Mouse (Mus musculus) NIH3T3 (cell line): ENCODE data around the gene Larp4.
A peak's percentile ranks its signal among the peaks of the same experiment; 100 is the strongest.
"Not testable (repeated sequence)": the region's sequence is repeated elsewhere in the genome, so short reads cannot be mapped to it uniquely, and the experiment has no call there.

Experiments
- DNase-seq: peaks from one replicate; pipeline ENCODE4 v3.0.0-alpha.2; 2012; ENCODE audit warnings: low read depth

Gene Larp4

DNA sequence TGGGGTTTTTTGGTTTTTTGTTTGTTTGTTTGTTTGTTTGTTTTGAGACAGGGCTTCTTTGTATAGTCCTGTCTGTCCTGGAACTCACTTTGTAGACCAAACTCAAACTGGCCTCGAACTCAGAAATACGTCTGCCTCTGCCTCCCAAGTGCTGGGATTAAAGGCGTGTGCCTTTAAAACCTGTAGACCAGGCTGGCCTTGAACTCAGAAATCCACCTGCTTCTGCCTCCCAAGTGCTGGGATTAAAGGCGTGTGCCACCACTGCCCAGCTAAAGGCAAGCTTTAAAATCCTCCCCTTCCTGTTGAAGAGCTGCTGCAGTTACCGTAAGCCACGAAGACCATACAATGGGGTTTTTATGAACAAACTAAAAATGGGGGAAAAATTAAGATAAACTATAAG lies at the start of gene Larp4:
Gene Larp4, plus strand, starts transcription at position 301 of the 400 bp plus-strand sequence.
- DNase-seq, result not testable (repeated sequence)

DNA sequence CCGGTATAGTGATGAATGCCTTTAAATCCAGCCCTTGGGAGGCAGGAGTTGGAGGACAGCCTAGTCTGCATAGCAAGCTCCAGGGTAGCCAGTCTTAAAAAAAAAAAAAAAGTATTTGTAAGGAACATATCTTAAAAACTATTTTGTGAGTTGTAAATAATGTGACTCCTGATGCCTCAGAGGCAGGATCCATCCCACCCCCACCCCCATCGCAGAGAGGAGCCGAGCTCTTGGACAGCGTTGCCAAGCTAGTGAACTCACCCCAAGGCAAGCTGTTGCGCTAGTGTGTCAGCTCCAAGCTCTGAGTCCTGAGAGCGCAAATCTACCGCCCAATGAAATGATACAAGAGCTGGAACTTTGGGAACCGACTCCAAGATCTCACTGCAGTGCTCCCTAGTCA lies 38.6 kb upstream of the Larp4 start:
- DNase-seq, result peak; percentile 77

DNA sequence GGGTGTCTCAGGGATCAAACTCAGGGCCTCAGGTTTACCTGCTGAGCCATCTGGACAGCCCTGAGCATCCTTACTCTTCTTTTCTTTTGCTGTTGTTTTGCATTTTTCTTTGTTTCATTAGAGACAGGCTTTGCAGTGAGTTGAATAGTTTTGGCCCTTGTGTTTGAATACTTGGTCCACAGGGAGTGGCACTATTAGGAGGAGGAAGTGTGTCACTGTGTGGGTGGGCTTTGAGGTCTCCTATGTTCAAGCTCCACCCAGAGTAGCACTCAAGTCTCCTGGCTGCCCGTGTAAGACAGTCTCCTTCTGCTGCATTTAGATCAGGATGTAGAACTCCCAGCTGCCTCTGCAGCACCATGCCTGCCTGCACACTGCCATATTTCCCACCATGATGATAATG lies 35.4 kb upstream of the Larp4 start:
- DNase-seq, result no peak

DNA sequence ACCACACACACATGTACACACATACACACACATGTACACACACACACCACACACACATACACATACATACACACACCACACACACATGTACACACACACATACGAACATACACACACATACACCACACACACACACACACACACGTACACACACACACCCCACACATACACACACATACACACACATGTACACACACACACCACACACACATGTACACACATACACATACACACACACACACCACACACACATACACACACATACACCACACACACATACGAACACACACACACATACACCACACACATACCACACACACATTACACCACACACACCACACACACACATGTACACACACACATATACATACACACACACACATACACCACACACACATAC lies 33.2 kb upstream of the Larp4 start:
- no peak for DNase-seq

DNA sequence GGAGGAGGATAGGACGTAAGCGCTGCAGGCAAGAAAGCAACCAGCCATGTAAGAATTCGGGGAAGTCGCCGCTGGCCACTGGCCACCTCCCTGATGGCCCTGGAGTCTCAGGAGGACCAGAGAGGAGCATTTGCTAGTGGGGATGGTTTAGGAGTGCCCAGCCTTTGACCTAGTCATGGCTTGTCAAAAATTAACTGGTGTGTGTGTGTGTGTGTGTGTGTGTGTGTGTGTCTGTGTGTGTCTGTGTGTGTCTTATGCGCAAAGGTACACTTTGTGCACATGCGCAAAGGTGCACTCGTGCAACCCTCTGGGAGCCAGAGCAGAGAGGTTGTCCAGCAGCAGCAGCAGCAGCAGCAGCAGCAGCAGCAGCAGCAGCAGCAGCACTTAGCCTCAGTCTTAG lies 32.0 kb upstream of the Larp4 start:
- no peak for DNase-seq

DNA sequence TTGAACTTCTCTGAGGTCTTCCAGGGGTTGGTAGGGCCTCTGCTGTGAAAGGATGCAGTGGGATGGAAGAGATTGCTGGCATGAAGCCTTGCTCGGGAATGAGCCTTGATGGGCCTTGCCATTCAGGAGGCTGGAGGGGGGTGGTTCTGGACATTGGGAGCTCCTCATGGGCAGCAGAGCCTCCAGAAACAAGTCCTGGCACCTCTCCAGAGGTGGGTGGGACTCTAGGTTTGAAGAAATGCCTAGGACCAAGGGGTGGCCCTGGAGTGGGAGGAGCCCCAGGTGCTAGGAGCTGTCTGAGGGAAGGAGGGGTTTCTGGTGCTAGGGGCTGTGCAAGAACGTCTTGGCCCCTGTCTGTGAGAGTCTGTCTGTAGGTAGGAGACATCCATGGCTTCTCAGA lies 29.4 kb upstream of the Larp4 start:
- peak; percentile 47 for DNase-seq

DNA sequence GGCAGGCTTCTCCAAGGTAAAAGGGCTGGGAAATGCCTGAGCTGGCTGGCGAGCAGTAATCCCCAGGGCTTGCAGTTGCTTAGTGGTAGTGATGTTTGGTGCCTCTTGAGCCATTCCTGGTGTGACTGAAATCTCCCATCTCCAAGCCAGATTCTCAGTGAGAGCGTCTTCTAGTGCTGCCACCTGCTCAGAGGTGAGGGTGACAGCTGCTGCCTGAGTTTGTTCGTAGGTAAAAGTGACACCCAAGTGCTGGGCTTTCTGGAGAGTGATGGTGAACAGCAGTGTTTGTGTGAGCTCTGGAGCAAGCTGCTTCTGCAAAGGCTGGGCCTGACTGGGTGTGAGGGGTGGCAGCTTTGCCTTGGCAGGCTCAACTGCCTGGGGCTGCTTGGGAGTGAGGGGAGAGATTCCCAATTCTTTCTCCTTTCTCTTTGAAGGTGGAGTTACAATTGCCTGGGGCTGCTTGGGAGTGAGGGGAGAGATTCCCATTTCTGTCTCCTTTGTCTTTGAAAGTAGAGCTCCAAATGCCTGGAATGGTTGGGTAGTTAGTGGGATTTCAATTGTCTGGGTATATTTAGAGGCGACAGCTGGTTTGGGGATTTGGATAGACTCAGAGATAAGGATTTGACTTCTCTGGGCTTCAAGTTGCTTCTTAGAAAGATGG lies 28.8 kb upstream of the Larp4 start:
- no peak for DNase-seq

DNA sequence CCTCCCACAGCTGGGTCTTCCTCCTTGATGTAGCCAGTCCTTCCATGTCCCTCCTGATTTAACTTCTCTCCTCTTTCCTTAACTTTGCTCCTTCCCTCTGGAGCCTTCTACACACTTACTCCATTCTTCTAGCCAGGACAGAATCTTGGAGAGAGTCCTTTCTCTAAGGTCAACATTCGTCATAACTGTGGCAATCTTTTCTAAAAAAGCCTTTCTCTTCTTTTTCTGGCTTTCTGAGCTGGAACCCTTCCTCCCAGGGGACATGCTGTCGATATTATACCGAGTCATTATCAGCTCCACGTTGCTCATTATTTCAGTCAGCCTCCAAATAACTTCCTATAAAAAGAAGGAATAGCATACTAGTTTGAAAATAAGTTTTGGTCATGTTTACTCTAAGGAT lies 14.5 kb upstream of the Larp4 start:
- DNase-seq, result no peak

DNA sequence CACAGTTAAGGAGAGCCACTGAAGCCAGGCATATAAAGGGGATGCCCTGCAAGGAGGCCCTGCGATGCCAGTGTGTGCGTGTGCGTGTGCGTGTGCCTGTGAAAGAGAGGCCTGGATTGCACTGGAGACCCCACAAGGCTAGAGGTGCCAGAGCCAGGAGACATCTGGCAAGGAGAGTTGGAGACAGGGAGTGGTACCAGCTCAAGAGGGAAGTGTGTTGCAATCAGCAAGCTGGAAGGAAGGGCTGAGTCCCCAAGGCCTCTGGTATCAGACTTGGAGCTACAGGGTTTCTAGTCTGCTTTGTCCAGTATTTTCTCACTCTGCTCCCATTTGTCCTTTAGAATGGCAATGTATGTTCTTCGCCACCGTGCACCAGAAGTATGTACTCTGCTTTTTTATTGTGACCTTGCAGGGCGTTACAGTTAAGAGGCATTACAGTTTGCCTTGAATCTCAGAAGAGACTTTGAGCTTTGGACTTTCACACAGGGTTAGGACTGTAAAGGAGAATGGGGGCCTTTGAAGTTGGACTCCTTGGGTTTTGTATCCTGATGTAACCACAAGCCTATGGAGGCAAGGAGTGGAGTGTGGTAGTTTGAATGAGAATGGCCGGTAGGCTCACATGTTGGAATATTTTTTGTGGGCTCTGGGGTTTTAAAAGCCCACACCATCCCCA lies 4.6 kb upstream of the Larp4 start:
- DNase-seq, result peak; percentile 18

DNA sequence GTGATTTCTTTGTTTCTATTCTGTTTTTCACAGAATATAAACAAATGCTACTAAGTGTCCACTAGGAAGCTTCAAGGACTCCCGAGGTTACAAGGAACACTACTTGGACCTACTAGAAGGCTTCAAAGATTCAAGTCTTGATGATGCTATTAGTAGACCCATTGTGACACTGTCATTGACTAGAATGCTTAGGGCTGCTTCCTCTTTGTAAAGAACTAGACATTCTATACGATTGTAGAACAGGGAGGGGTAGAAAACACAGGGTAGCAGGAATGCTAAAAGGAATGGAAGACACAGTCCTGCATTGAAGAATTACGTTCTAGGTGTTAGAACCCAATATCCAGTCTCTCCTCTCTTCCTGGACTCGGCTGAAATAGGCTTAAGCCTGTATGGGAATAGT lies 2.9 kb upstream of the Larp4 start, which contains the start of gene Fam186a:
Gene Fam186a, minus strand, starts transcription at position 101 of the 400 bp plus-strand sequence.
- DNase-seq, result no peak

DNA sequence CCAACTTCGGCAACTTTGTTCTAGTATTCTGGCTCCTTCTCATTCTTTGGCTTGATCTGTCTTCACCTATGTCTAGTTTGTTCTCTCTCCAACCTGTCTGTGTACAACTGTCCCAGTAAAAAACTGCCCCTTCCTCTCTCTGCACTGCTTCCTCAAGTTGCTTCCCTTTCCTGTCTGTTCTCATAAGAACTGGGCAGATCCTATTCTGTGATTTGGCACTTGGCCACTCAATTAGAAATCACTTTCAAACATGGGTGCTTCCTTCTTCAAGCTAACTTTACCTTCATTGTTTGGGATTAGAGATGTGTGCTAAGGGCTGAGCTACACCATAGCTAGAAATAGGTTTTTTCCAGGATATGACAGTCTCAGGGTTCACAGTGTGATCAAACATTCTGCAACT lies 741 bp downstream of the Larp4 start:
- DNase-seq, result no peak

DNA sequence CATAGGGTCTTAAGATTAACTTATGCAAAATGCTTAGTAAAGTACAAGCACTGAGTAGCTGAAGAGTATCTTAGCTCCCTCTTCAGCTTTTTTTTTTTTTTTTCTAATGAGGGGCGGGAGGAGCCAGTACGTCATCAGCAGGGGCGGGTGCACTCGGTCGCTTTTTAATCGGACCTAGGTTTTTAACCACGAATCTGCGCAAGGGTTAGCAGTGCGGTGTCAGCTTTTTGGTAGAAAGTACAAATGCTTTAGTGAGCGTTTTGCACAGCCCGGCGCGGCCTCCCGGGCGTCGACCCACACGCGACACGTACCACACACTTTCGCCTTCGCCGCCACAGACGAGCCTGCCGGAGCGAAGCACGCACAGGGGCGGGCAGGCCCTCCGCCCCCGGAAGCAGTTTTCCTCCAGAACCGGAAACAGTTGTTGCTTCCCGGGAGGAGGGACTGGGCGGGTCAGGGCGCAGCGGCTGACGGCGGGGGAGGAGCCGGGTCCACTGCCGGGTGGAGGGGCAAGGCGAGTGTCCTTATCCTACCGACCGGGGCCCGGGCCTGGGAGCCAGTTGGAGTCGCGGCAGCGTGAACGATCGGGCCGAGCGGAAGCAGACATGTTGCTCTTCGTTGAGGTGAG lies 2.6 kb downstream of the Larp4 start:
- peak; percentile 96 for DNase-seq

DNA sequence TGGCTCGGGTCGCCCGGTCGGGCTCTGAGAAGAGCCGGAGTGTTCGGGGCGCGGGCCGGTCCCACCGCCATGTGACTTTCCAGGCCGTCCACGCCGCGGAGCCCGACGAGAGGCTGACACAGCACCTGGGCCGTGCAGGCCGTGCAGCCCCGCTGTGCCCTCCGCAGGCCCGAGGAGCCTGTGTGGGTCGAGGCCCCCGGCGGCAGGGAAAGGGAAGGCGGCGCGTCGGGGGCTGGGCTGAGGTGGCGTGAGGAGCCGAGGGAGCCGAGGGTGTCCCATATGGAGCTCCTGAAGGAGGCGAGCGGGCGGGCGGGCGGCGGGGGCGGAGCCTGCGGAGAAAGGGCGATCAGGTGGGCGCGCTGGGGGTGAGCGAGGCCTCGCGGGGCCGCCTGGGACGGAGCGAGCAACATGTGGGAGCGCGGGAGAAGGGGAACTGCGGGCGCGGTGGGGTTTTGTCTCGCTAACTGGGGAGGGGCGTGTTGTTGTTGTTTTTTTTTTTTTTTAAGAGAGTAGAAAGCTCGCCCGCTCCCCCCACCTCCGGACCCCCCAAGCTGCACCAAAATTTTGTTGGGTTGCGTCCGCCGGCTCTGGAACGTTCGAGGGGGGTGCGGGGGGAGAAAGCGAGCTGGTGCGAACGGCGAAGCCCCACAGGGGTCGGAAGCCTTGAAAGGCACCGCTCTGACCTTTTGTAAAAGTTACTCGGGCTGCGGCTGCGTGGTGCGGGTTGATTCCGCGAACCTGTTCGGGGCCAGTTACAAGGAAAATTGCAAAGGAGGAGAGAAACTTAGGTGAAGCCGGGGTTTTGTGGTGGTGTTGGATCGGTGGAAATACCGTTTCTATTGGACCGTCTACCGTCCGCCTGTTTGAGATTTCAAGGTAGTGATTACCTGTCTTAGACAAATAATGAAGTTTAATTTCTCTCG lies 3.4 kb downstream of the Larp4 start:
- peak; percentile 88 for DNase-seq

DNA sequence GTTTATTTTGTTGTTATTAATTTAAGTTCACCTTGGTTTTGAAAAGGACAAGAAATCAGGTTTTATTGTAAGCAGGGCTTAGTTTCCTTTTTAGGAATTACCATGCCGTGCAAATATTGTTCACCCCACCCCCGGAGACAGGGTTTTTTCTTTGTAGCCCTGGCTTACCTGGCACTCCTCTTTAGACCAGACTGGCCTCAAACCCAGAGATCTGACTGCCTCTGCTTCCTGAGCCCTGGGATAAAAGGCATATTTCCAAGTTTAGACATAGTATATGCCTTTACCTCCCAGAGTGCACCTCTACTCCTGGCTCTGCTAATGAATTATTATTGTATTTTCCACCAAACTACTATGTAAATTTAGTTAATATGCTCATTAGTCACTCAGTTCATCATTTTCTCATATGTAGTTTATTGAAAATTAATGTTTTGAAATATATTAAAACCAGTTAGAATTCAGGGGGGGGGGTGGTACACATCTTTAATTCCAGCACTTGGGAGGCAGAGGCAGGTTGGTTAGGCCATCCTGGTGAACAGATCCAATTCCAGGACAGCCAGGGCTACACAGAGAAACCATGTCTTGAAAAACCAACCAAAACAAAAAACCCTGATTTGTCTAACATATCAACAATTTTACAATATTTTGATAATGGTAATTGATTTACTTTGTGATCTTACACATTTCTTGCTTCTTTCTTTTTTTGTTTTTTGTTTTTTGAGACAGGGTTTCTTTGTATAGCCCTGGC lies 4.8 kb downstream of the Larp4 start:
- no peak for DNase-seq

DNA sequence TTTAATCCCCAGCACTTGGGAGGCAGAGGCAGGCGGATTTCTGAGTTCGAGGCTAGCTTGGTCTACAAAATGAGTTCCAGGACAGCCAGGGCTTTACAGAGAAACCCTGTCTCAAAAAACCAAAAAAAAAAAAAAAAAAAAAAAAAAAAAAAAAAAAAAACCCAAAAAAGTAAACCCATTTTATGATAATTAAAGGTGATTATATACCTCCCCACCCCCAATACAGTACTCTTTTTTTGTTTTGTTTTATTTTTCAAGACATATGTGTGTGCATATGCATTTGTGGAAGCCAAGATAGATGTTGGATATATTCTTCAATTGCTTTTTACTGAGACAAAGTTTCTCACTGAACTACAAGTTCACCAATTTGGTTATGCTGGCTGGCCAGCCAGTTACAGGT lies 6.3 kb downstream of the Larp4 start:
- DNase-seq, result not testable (repeated sequence)

DNA sequence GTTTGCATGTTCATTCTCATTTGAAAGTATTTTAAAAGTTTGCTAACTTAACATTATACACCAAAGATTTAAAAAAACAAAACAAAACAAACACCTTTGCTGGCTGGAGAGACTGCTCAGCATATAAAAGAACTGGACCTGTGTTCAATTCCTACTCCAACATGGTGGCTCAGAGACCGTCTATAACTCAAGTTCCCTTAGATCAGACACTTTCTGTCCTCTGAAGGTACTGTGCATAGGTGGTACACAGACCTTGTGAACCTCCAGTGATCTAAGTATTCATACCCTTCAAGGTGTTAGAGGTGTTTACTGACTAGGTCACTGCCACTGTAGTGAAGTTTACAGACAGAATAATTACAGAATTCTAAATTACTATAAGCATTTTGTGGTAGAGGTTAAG lies 9.4 kb downstream of the Larp4 start:
- no peak for DNase-seq

DNA sequence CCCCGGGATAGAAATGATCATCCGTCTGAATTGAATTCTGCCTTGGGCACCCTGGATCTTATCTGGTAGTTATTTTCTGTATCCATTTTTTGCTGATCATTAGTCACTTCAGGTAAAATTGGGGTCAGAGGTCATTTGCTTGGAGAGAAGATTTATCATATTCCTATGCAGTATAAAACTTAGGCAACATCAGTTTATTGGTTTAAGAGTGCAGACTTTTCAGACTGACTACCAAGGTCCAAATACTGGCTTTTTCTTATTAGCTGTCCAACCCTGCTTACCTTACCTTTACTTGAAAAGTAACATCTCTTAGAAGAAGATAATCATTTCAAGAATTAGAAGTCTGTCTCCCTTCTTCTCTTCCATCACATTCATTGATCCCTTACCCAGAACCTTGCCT lies 9.8 kb downstream of the Larp4 start:
- DNase-seq, result no peak

DNA sequence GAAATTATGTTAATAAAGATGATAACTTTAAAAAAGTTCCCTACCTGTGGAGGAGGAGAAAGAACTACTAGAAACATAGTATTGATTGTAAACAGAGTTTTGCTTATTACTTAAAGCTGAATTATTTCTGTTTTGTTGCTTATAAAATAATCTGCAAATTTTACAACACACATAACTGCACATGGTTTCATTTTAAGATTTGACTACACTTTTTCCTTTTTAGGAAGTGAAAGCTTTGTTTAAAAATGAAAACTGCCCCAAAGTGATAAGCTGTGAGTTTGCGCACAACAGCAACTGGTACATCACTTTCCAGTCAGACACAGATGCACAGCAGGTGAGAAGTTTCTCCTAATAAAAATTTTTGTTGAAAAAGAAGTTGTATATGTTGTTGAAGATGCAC lies 23.2 kb downstream of the Larp4 start:
- DNase-seq, result no peak

DNA sequence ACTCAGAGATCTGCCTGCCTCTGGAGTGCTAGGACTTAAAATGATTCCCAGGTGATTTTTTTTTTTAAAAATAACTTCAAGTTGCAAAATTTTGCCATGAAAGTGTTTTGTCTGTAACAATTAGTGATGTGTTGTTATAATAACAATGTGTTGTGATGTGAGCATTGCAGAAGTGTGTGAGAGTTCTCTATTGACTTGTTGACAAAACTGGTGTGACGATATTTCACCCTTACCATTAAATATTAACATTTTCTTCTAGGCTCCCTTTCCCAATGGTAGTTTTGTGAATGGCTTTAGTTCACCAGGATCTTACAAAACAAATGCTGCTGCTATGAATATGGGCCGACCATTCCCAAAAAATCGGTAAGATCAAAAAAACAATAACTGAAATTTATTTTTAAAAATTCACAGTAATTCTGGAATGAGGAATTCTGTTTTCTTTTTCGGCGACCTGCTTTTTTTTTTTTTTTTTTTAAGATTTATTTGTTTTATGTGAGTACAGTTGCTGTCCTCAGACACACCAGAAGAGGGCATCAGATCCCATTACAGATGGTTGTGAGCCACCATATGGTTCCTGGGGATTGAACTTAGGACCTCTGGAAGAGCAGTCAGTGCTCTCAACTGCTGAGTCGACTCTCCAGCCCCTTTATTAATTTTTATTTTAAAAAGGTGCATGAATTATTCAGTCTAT lies 27.4 kb downstream of the Larp4 start:
- no peak for DNase-seq

DNA sequence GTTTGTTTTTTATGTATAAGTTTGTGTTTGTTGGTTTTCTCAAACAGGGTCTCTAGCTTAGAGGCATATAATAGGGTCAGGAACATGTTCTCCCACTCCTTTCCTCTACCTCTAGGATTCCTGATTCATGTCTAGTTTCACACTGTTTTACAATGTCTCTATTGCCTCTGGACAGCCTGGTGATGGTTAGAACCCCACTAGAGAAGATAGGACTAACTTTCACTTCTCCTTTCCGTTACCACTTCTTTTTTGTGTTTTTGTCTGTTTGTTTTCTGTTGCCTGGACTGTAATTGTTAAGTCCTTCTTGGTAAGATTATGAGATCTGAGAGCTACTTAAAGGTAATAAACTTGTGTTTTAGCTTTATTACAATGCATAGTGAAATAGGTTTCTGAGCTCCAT lies 29.5 kb downstream of the Larp4 start:
- DNase-seq, result no peak

DNA sequence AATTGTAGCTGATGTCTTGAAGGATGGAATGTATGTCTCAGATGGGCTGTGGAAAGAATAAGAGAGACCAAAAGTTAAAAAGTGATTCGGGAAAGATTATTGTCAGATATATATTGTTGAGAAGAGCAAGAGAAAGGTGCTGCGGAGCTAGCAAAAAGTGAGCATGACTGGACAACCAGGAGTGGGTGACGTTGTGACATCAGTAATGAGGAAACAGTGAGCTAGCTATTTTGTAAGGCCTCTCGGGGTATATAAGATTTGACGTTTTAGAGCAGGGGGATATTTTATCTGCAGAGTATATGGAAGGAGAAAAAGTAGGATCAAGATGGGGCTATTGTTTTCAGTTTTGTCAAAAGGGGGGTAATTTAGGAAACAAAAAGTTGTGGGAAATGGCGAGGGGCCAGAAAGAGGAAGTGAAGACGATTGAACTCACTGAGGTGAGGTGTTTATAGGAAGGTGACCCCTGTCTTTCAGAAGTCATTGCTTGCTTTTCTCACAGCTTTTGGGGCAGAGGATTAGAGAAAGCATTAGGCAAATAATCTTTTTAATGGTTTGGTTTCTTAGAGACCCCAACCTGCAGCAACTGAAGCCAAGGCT lies 34.9 kb downstream of the Larp4 start:
- no peak for DNase-seq
